Mouse (Mus musculus): Measurements from ENCODE around the gene Atg10. TPM values are rescaled to one million over a fixed set of nuclear protein-coding genes. Genes with fewer than 3 reads are reported as not detected.
A peak's percentile ranks its signal among the peaks of the same experiment; 100 is the strongest.

The Atg10 gene
- total and polyA plus RNA-seq, 3 experiments: 2.0 to 4.3 TPM; not detected in 1

DNA sequence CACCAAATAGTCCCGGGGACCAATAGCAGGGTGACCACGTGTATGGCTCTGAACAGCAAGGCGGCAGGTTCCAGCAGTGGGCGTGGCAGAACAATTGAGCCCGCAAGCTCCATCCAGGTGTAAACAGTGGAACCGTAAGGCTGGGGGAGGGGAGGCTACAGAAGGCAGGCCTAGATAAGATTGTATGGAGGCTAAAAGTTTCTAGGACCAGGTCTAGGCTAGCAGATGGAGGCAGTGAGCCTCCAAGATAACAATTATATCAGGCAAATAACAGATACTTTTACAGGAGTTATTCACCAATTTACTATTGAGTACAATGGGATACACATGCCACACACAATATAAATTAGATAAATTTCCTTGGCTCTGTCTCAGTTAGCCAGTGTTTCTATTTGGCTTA, 284.6 kb downstream of the Atg10 start:
- Histone ChIP-seq H3K36me3 (ENCODE audit: control insufficient read depth in 1 of 2, insufficient read depth in 2 of 2, low read length in 2 of 2) (peaks cover 0 to 11% of the 10 kb centered on the region in 2 experiments; a peak in 2 of 4 replicates), H3K4me3 (ENCODE audit: control insufficient read depth in 1 of 2, insufficient read depth in 1 of 2, low read depth in 2 of 2, low read length in 2 of 2) (no peak overlapping the region), H3K79me2 (ENCODE audit: control insufficient read depth, insufficient read depth, low read length, poor library complexity) (no peaks in the 10 kb centered on the region), H3K4me1 (ENCODE audit: control insufficient read depth in 1 of 2, insufficient read depth in 2 of 2, low read length in 2 of 2) (peaks cover 2 to 10% of the 10 kb centered on the region in 2 experiments; a peak in 3 of 4 replicates), H3K27me3 (ENCODE audit: control insufficient read depth in 1 of 2, insufficient read depth in 2 of 2, low read length in 2 of 2) (no peaks in the 10 kb centered on the region), H3K9me3 (replicated peaks; ENCODE audit: insufficient read depth, low read length) (no peaks in the 10 kb centered on the region), H3K9ac (ENCODE audit: control insufficient read depth, low read depth, low read length, poor library complexity, severe bottlenecking) (no peak overlapping the region), H3K27ac (ENCODE audit: control insufficient read depth, low read depth, low read length) (no peak overlapping the region; the same call in 1 of the 2 replicates)
- TF ChIP-seq NRF1 (IDR thresholded peaks at IDR 0.05; ENCODE audit: insufficient read depth, low read depth, low read length, poor library complexity, severe bottlenecking): no peak
- no peak for TF ChIP-seq UBTF (IDR thresholded peaks at IDR 0.05; ENCODE audit: borderline replicate concordance, insufficient read depth, low read depth, low read length)
- no peak for TF ChIP-seq MYB (IDR thresholded peaks at IDR 0.05; ENCODE audit: low read depth, low read length)
- no peak for TF ChIP-seq ZC3H11A (IDR thresholded peaks at IDR 0.05; ENCODE audit: low read depth, low read length)
- TF ChIP-seq HCFC1 (IDR thresholded peaks at IDR 0.05; ENCODE audit: low read depth, low read length): no peak
- TF ChIP-seq ZKSCAN1 (IDR thresholded peaks at IDR 0.05; ENCODE audit: low read depth, low read length): no peak
- peak; percentile 89 for TF ChIP-seq TAL1 (IDR thresholded peaks at IDR 0.05; ENCODE audit: low read length)
- TF ChIP-seq POLR2AphosphoS5 (IDR thresholded peaks at IDR 0.05; ENCODE audit: borderline replicate concordance, low read depth, low read length): no peak
- no peak for TF ChIP-seq SMC3 (IDR thresholded peaks at IDR 0.05; ENCODE audit: low read depth, low read length)
- TF ChIP-seq GABPA (IDR thresholded peaks at IDR 0.05; ENCODE audit: low read depth, low read length): no peak
- TF ChIP-seq ETS1 (IDR thresholded peaks at IDR 0.05; ENCODE audit: low read depth, low read length): peak; percentile 87
- no peak for TF ChIP-seq TBP (IDR thresholded peaks at IDR 0.05; ENCODE audit: low read depth, low read length)
- TF ChIP-seq RCOR1 (IDR thresholded peaks at IDR 0.05; ENCODE audit: low read depth, low read length): peak; percentile 82; the same call in 1 of the 2 replicates
- TF ChIP-seq ZMIZ1 (IDR thresholded peaks at IDR 0.05; ENCODE audit: low read depth, low read length): no peak
- TF ChIP-seq MYC (IDR thresholded peaks at IDR 0.05; ENCODE audit: low read depth, low read length): no peak
- peak; percentile 91 to 92 for TF ChIP-seq EP300 (IDR thresholded peaks at IDR 0.05; ENCODE audit: low read depth in 1 of 2, low read length in 2 of 2)
- no peak for TF ChIP-seq POLR2A (IDR thresholded peaks at IDR 0.05; ENCODE audit: control insufficient read depth in 1 of 2, insufficient read depth in 1 of 2, low read depth in 1 of 2, low read length in 2 of 2, poor library complexity in 1 of 2)
- no peak for TF ChIP-seq MAZ (IDR thresholded peaks at IDR 0.05; ENCODE audit: low read depth, low read length)
- TF ChIP-seq MAX (IDR thresholded peaks at IDR 0.05; ENCODE audit: low read length): no peak
- TF ChIP-seq E2F4 (IDR thresholded peaks at IDR 0.05; ENCODE audit: borderline replicate concordance, low read depth, low read length): no peak
- TF ChIP-seq MAFK (IDR thresholded peaks at IDR 0.05; ENCODE audit: borderline replicate concordance, low read depth, low read length): no peak; the same call in 1 of the 2 replicates
- peak; percentile 95 for TF ChIP-seq GATA1 (IDR thresholded peaks at IDR 0.05; ENCODE audit: low read depth, low read length)
- TF ChIP-seq MXI1 (IDR thresholded peaks at IDR 0.05; ENCODE audit: low read depth, low read length): 0 out of 2 replicates have a peak, but pooled peaks have one; percentile 40
- TF ChIP-seq CTCF (IDR thresholded peaks at IDR 0.05 in 2 of 3, conservative IDR thresholded peaks at IDR 0.05 in 1 of 3; ENCODE audit: control insufficient read depth in 1 of 3, insufficient read depth in 1 of 3, low read depth in 2 of 3, low read length in 3 of 3, poor library complexity in 1 of 3, severe bottlenecking in 1 of 3): no peak
- TF ChIP-seq CHD1 (IDR thresholded peaks at IDR 0.05; ENCODE audit: low read depth, low read length): no peak
- TF ChIP-seq KAT2A (conservative IDR thresholded peaks at IDR 0.05; ENCODE audit: low read depth, low read length): no peak
- TF ChIP-seq POLR2AphosphoS2 (IDR thresholded peaks at IDR 0.05; ENCODE audit: low read length): no peak
- no peak for TF ChIP-seq USF1 (IDR thresholded peaks at IDR 0.05; ENCODE audit: low read depth, low read length)
- no peak for TF ChIP-seq RAD21 (IDR thresholded peaks at IDR 0.05; ENCODE audit: low read depth, low read length)
- TF ChIP-seq CHD2 (IDR thresholded peaks at IDR 0.05; ENCODE audit: low read length): no peak; the same call in 1 of the 2 replicates
- 0 out of 2 replicates have a peak, but pooled peaks have one; percentile 43 for TF ChIP-seq BHLHE40 (IDR thresholded peaks at IDR 0.05; ENCODE audit: borderline replicate concordance, low read depth, low read length)
- 0 out of 2 replicates have a peak, but pooled peaks have one; percentile 28 for TF ChIP-seq SIN3A (IDR thresholded peaks at IDR 0.05; ENCODE audit: low read length)
- TF ChIP-seq JUND (IDR thresholded peaks at IDR 0.05; ENCODE audit: low read depth, low read length): no peak
- TF ChIP-seq NELFE (IDR thresholded peaks at IDR 0.05; ENCODE audit: low read depth, low read length): no peak
- no peak for TF ChIP-seq USF2 (IDR thresholded peaks at IDR 0.05; ENCODE audit: borderline replicate concordance in 1 of 2, insufficient read depth in 1 of 2, low read depth in 1 of 2, low read length in 2 of 2)
- peak; percentile 97 for TF ChIP-seq TCF12 (IDR thresholded peaks at IDR 0.05; ENCODE audit: low read depth, low read length)
- no peak for TF ChIP-seq ELF1 (IDR thresholded peaks at IDR 0.05; ENCODE audit: low read depth, low read length)
- peak; percentile 80 for DNase-seq (ENCODE audit: low read depth, low spot score)

Data from MEL (cell line).